Mouse (Mus musculus): Measurements from ENCODE around the gene Strn. TPM values are rescaled to one million over a fixed set of nuclear protein-coding genes. Genes with fewer than 3 reads are reported as not detected.

The Strn gene
- polyA plus RNA-seq, 1 experiment from 2014 or later: 6.3 TPM

DNA sequence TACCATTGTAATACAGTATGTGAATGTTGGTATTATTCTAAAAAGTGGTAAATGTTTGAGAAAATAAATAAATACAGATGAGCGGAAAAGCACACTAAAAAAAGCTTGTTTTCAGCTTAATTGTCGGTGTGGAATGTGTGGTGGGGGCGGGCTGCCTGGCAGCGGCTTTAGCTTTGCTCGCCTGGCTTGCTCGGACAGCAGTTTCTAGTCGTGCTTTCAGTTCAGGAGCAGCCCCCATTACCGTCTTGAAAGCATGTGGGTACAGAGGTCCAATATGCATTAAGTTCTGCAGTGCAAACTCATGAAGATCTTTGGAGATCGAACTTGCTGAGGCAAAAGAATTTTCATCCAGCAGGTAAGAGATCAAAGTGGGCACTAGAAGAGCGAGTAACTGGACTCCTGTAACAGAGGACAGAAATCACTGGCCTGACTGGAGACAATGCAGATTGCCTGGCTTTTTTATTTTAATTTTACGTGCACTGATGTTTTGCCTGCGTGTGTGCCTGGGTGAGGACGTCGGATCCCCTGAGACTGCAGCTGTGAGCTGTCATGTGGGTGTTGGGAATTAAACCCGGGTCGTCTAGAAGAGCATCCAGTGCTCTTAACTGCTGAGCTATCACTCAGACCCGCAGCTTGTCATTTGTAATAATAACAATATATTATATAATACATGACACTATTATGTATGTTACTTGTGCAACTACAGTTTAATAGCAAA is 16.1 kb upstream of the Strn start:
- Histone ChIP-seq H3K9ac (ENCODE audit: low read length) (no peak overlapping the region), H3K27ac (replicated peaks; ENCODE audit: low read depth, low read length) (no peak overlapping the region), H3K27me3 (ENCODE audit: control insufficient read depth, insufficient read depth, low read length) (no peaks in the 10 kb centered on the region), H3K36me3 (ENCODE audit: control insufficient read depth, insufficient read depth, low read length) (no peaks in the 10 kb centered on the region; the same call in 1 of the 2 replicates), H3K4me3 (ENCODE audit: low read depth, low read length) (no peak overlapping the region), H3K4me2 (ENCODE audit: low read depth, severe bottlenecking) (no peak overlapping the region), H3K4me1 (ENCODE audit: control insufficient read depth, insufficient read depth, low read length) (no peaks in the 10 kb centered on the region), H3K9me3 (ENCODE audit: control insufficient read depth, low read length) (no peaks in the 10 kb centered on the region)
- 78% methylated on average over 17 of the region's 17 CpGs for WGBS
- no peak for ATAC-seq (ENCODE audit: insufficient number of reproducible peaks, low FRiP score, low TSS enrichment, low read depth)
- DNase-seq (ENCODE audit: low spot score): no peak

DNA sequence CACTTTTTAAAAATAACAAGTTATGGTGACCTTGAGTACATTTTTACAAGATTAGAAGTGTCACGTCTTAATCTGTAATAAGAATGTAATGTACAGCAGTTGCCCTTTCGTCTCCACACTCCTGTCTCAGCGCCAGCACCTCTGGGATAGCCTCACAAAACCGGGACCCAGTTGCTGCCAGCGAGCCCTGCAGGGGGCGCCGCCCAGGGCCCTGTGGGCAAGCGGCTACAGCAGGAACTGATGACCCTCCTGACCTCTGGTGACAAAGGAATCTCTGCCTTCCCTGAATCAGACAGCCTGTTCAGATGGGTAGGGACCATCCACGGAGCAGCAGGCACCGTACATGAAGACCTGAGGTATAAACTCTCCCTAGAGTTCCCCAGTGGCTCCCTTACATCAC is 15.1 kb upstream of the Strn start:
- Histone ChIP-seq H3K9ac (ENCODE audit: low read length) (no peak overlapping the region), H3K27ac (replicated peaks; ENCODE audit: low read depth, low read length) (no peak overlapping the region), H3K4me2 (ENCODE audit: low read depth, severe bottlenecking) (no peak overlapping the region), H3K4me3 (ENCODE audit: low read depth, low read length) (no peak overlapping the region), H3K27me3 (ENCODE audit: control insufficient read depth, insufficient read depth, low read length) (no peaks in the 10 kb centered on the region), H3K4me1 (ENCODE audit: control insufficient read depth, insufficient read depth, low read length) (no peaks in the 10 kb centered on the region), H3K9me3 (ENCODE audit: control insufficient read depth, low read length) (no peaks in the 10 kb centered on the region), H3K36me3 (ENCODE audit: control insufficient read depth, insufficient read depth, low read length) (no peaks in the 10 kb centered on the region; the same call in 1 of the 2 replicates)
- DNase-seq (ENCODE audit: low spot score) (no peak), ATAC-seq (ENCODE audit: insufficient number of reproducible peaks, low FRiP score, low TSS enrichment, low read depth) (no peak)
- 66% methylated on average over 10 of the region's 10 CpGs for WGBS

DNA sequence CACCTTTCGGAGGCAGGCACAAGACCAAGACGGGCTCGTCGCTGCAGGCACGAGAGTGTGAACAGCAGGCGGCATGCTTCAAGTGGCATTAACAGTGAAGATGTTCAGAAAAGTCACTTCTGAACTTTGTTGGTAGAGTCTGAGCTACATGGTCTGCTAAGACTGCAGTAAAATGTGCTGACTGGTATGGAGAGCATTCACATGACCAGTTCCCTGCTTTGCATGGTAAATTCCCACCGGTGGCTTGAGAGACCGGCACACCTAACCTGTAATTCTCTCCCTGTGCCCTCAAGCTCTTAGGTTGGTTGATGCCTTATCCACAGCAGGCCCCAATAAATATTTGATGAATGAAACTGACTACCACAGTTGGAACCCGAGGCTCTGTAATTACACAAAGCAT is 11.4 kb upstream of the Strn start:
- H3K36me3 ChIP-seq (ENCODE audit: control insufficient read depth, insufficient read depth, low read length): no peaks in the 10 kb centered on the region
- H3K9me3 ChIP-seq (ENCODE audit: control insufficient read depth, low read length): no peaks in the 10 kb centered on the region
- H3K4me1 ChIP-seq (ENCODE audit: control insufficient read depth, insufficient read depth, low read length): no peaks in the 10 kb centered on the region
- no peaks in the 10 kb centered on the region for H3K27me3 ChIP-seq (ENCODE audit: control insufficient read depth, insufficient read depth, low read length)
- no peak overlapping the region for H3K27ac ChIP-seq (replicated peaks; ENCODE audit: low read depth, low read length)
- 80% methylated on average over 9 of the region's 9 CpGs for WGBS
- DNase-seq (ENCODE audit: low spot score): no peak
- H3K4me3 ChIP-seq (ENCODE audit: low read depth, low read length): no peak overlapping the region
- no peak overlapping the region for H3K9ac ChIP-seq (ENCODE audit: low read length)
- ATAC-seq (ENCODE audit: insufficient number of reproducible peaks, low FRiP score, low TSS enrichment, low read depth): no peak
- no peak overlapping the region for H3K4me2 ChIP-seq (ENCODE audit: low read depth, severe bottlenecking)

DNA sequence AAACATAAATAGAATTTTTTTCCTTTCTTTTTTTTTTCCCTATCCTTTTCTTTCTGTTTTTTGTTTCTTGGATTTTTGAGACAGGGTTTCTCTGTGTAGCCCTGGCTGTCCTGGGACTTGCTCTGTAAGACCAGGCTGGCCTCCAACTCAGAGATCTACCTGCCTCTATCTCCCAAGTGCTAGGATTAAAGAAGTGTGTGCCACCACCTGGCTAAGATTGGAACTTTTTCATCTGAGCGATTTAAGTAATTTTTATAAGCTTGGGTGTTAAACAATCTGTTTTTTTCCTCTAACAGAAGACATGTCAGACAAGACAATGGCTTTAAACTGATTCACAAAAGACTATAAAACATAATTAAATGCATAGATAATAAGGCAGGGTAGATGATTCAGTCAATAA is 1.4 kb upstream of the Strn start:
- H3K9me3 ChIP-seq (ENCODE audit: control insufficient read depth, low read length): no peaks in the 10 kb centered on the region
- no peaks in the 10 kb centered on the region for H3K27me3 ChIP-seq (ENCODE audit: control insufficient read depth, insufficient read depth, low read length)
- H3K9ac ChIP-seq (ENCODE audit: low read length): no peak overlapping the region
- DNase-seq (ENCODE audit: low spot score) (no peak), ATAC-seq (ENCODE audit: insufficient number of reproducible peaks, low FRiP score, low TSS enrichment, low read depth) (no peak)
- no peak overlapping the region for H3K27ac ChIP-seq (replicated peaks; ENCODE audit: low read depth, low read length)
- 37% methylated on average over 1 of the region's 1 CpGs for WGBS
- H3K4me2 ChIP-seq (ENCODE audit: low read depth, severe bottlenecking): no peak overlapping the region
- no peaks in the 10 kb centered on the region for H3K36me3 ChIP-seq (ENCODE audit: control insufficient read depth, insufficient read depth, low read length)
- no peak overlapping the region for H3K4me3 ChIP-seq (ENCODE audit: low read depth, low read length)
- peaks cover 10% of the 10 kb centered on the region for H3K4me1 ChIP-seq (ENCODE audit: control insufficient read depth, insufficient read depth, low read length)

- H3K36me3 ChIP-seq (ENCODE audit: control insufficient read depth, insufficient read depth, low read length): no peaks in the 10 kb centered on the region
- no peak overlapping the region for H3K4me2 ChIP-seq (ENCODE audit: low read depth, severe bottlenecking)
- H3K9me3 ChIP-seq (ENCODE audit: control insufficient read depth, low read length): no peaks in the 10 kb centered on the region
- H3K4me3 ChIP-seq (ENCODE audit: low read depth, low read length): no peak overlapping the region
- WGBS: 69% methylated on average over 2 of the region's 2 CpGs
- H3K27ac ChIP-seq (replicated peaks; ENCODE audit: low read depth, low read length): no peak overlapping the region
- no peak overlapping the region for H3K9ac ChIP-seq (ENCODE audit: low read length)
- no peak for ATAC-seq (ENCODE audit: insufficient number of reproducible peaks, low FRiP score, low TSS enrichment, low read depth)
- DNase-seq (ENCODE audit: low spot score): no peak
- no peaks in the 10 kb centered on the region for H3K27me3 ChIP-seq (ENCODE audit: control insufficient read depth, insufficient read depth, low read length)
- H3K4me1 ChIP-seq (ENCODE audit: control insufficient read depth, insufficient read depth, low read length): peaks cover 10% of the 10 kb centered on the region
Observed at GRCm38 (mm10) chr17:78737771-78738170, 775 bp upstream of the Strn start.

DNA sequence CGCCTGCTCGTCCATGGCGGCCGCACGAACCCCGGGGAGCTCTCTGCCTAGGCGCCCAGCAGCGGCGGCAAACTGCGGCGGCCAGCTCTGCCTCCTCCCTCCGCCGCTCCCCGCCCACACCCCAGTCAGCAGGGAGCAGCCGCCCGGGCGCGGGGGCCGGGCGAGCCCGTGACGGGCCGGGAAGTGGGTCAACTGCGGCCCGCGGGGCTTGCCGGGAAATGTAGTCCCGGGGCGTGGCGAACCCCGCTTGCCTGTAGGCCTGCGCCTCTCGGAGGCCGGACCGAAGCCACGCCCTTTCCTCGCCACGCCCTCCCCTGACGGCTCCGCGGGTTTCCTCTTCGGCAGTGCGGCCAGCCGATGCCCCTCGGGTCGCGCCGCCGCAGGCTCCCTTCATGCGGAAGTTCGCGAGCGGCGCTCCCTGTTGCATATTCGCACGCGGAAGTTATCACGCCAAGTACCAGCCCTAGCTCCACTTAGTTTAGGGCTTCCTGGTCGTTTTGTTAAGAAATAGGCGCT is 465 bp downstream of the Strn start:
- WGBS: under 1% methylated on average over 41 of the region's 60 CpGs
- Histone ChIP-seq H3K27ac (replicated peaks; ENCODE audit: low read depth, low read length) (peak overlapping the region; percentile 73), H3K4me1 (ENCODE audit: control insufficient read depth, insufficient read depth, low read length) (peaks cover 10% of the 10 kb centered on the region), H3K27me3 (ENCODE audit: control insufficient read depth, insufficient read depth, low read length) (no peaks in the 10 kb centered on the region), H3K9me3 (ENCODE audit: control insufficient read depth, low read length) (no peaks in the 10 kb centered on the region), H3K4me2 (ENCODE audit: low read depth, severe bottlenecking) (peak overlapping the region; percentile 61), H3K9ac (ENCODE audit: low read length) (peak overlapping the region; percentile 79), H3K4me3 (ENCODE audit: low read depth, low read length) (peak overlapping the region; percentile 66), H3K36me3 (ENCODE audit: control insufficient read depth, insufficient read depth, low read length) (no peaks in the 10 kb centered on the region)
- ATAC-seq (ENCODE audit: insufficient number of reproducible peaks, low FRiP score, low TSS enrichment, low read depth) (peak; percentile 99), DNase-seq (ENCODE audit: low spot score) (peak; percentile 99)

DNA sequence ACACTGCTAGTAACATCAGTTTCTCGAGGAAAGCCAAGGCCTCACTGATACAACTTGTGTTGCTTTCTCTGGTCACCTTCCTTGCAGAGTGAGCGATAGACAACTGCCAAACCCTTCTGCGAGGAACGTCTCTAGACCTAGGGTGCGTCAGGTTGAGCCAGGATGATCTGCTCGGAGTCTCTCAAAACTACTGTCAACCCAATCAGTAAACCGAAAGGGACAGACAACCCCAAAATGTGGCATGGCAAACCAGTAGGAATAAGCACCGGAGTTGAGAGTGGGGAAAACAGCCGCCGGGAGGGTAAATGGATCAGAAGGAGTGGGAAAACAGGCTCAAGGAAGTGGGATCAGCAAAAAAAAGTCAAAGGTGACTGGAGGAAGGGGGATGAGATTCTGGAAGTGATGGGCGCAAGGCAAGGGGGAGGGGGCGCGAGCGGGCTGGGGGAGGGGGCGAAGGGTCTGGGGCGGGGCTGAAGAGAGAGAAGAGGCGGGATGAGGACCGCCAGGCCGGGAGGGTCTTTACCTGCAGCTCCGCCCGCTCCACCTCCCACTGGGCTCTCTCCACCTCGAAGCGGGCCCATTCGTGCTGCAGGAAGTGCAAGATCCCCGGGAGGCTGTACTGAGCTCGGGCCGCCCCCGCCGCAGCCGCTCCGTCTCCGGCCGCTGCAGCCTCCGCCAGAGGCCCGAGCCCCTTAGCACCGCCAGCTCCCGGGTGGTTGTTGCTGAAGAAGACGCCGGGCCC is 1.1 kb downstream of the Strn start:
- no peaks in the 10 kb centered on the region for H3K27me3 ChIP-seq (ENCODE audit: control insufficient read depth, insufficient read depth, low read length)
- H3K9ac ChIP-seq (ENCODE audit: low read length): peak overlapping the region; percentile 79
- H3K36me3 ChIP-seq (ENCODE audit: control insufficient read depth, insufficient read depth, low read length): no peaks in the 10 kb centered on the region
- H3K4me3 ChIP-seq (ENCODE audit: low read depth, low read length): peak overlapping the region; percentile 66
- DNase-seq (ENCODE audit: low spot score) (no peak), ATAC-seq (ENCODE audit: insufficient number of reproducible peaks, low FRiP score, low TSS enrichment, low read depth) (peak; percentile 85)
- H3K9me3 ChIP-seq (ENCODE audit: control insufficient read depth, low read length): no peaks in the 10 kb centered on the region
- H3K27ac ChIP-seq (replicated peaks; ENCODE audit: low read depth, low read length): peak overlapping the region; percentile 73
- H3K4me1 ChIP-seq (ENCODE audit: control insufficient read depth, insufficient read depth, low read length): peaks cover 10% of the 10 kb centered on the region
- WGBS: under 1% methylated on average over 29 of the region's 39 CpGs
- H3K4me2 ChIP-seq (ENCODE audit: low read depth, severe bottlenecking): peak overlapping the region; percentile 52

DNA sequence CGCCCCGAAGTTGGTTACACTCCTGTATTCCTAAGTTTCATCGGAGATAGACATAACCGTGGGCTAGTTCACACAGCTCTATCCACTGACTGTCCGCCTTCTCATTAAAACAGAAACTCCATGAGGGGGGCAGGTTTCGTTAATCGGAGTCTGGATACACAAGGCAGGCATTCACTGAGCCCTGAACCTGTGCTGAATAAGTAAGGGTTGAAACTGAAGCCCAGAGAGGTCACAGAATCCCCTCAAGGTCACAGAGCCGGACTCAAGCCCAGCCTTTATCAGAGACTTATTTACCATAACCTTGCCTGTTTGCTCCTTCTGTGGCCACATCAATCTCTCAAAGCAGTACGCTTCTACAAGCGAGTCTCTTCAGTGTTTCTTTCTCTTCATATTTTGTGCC is 2.2 kb downstream of the Strn start:
- Histone ChIP-seq H3K4me2 (ENCODE audit: low read depth, severe bottlenecking) (peak overlapping the region; percentile 52), H3K27me3 (ENCODE audit: control insufficient read depth, insufficient read depth, low read length) (no peaks in the 10 kb centered on the region), H3K9me3 (ENCODE audit: control insufficient read depth, low read length) (no peaks in the 10 kb centered on the region), H3K27ac (replicated peaks; ENCODE audit: low read depth, low read length) (no peak overlapping the region), H3K4me3 (ENCODE audit: low read depth, low read length) (no peak overlapping the region), H3K4me1 (ENCODE audit: control insufficient read depth, insufficient read depth, low read length) (peaks cover 10% of the 10 kb centered on the region), H3K9ac (ENCODE audit: low read length) (no peak overlapping the region), H3K36me3 (ENCODE audit: control insufficient read depth, insufficient read depth, low read length) (no peaks in the 10 kb centered on the region)
- 83% methylated on average over 10 of the region's 10 CpGs for WGBS
- ATAC-seq (ENCODE audit: insufficient number of reproducible peaks, low FRiP score, low TSS enrichment, low read depth): no peak
- no peak for DNase-seq (ENCODE audit: low spot score)
